Mouse (Mus musculus): ENCODE measurements around the gene Zfp648. TPM values are rescaled to one million over a fixed set of nuclear protein-coding genes. Genes with fewer than 3 reads are reported as not detected.

Zfp648 gene
- not detected in 2 replicates for polyA plus RNA-seq (2015; fragmentation: Nextera tagmentation; extraction: Ambion mirVana)

DNA sequence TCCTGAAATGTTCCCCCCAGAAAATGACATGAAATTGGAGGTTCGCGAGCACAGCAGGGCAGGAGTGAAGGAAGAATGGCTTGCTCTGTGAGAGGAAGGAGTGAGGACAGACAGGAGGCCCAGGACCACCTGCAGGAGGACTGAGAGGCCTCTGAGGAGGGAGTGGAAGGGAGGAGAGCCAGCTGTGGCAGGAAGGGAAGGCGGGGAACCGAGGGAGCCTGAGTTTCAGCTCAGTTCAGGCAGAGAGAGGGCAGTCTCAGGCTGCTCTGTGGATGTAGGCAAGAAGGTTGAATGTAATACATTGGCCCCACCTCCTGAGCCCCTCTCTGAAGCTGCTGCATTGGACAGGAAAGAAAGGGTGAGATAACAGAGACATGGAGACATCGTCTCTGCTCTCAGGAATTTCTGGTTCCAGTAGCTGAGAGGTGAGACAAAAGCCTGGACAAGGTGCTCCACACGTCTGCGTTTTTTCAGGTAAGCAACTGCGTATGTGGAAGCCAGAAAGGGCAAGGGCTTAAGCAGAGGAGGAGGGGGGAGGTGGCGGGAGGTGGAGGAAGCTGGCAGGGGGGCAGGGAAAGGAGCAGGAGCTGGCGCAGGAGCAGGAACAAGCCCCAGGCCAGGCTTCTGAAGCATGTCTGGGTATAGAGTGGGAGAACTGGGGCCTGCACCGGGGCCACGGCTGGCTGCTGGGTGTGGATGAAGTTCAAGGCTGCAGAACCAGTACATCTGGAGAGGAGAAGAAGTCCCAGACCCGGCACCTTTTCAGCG, at the start of gene Zfp648:
TSS of gene Zfp648 (plus strand) at position 233 of the 768 bp plus-strand sequence.
- TF ChIP-seq EP300 (IDR thresholded peaks at IDR 0.05; ENCODE audit: low read depth) = no peak
- no peak for TF ChIP-seq CTCF (IDR thresholded peaks at IDR 0.05; ENCODE audit: low read depth)
- 39% methylated on average over 14 of the region's 14 CpGs for WGBS (ENCODE audit: insufficient replicate concordance)

GRCm38 (mm10) chr1:154152539-154152938, 48.4 kb upstream of the Zfp648 start:
- peak; percentile 54 for TF ChIP-seq CTCF (IDR thresholded peaks at IDR 0.05; ENCODE audit: low read depth)
- no peak for TF ChIP-seq EP300 (IDR thresholded peaks at IDR 0.05; ENCODE audit: low read depth)
- ATAC-seq (no peak), DNase-seq (no peak)

More for the DNA sequence above, at the start of gene Zfp648:
- Histone ChIP-seq H3K36me3 (replicated peaks; ENCODE audit: insufficient read depth, low read length) (no peaks in the 10 kb centered on the region), H3K4me2 (ENCODE audit: low read depth, low read length) (no peak within 1 kb of the TSS), H3K9me3 (ENCODE audit: low read length) (no peaks in the 10 kb centered on the region), H3K4me3 (ENCODE audit: low read depth, low read length) (no peak within 1 kb of the TSS), H3K4me1 (ENCODE audit: insufficient read depth) (no peaks in the 10 kb centered on the region), H3K27ac (ENCODE audit: low read depth) (no peak within 1 kb of the TSS), H3K9ac (replicated peaks) (no peak within 1 kb of the TSS), H3K27me3 (ENCODE audit: insufficient read depth, low read length) (peaks cover 32% of the 10 kb centered on the region)
- no peak for ATAC-seq
- no peak for DNase-seq

DNA sequence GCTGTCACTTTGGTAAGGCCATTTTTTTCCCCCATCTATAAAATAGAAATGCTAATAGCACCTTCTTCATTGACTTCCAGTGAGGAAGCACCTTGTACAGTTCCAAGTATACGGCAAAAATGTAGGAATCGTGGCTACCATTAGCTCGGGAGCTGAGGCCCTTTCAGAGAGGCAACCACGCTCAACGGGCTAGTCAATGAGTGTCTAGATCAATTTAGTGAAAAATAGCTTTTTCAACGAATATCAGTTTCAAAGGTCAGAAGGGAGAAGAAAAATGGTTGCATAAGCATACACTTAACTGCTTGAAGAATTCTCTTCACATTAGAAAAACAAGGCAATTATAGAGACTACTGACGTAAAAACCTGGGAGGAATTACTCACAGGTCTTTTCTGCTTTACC, 47.2 kb upstream of the Zfp648 start:
- 65% methylated on average over 7 of the region's 7 CpGs for WGBS (ENCODE audit: insufficient replicate concordance)
- H3K4me3 ChIP-seq (ENCODE audit: low read depth, low read length) = no peak overlapping the region
- no peak overlapping the region for H3K27ac ChIP-seq (ENCODE audit: low read depth)
- H3K4me2 ChIP-seq (ENCODE audit: low read depth, low read length) = no peak overlapping the region
- H3K27me3 ChIP-seq (ENCODE audit: insufficient read depth, low read length) = no peaks in the 10 kb centered on the region
- TF ChIP-seq EP300 (IDR thresholded peaks at IDR 0.05; ENCODE audit: low read depth) = no peak
- no peak for TF ChIP-seq CTCF (IDR thresholded peaks at IDR 0.05; ENCODE audit: low read depth)
- no peaks in the 10 kb centered on the region for H3K9me3 ChIP-seq (ENCODE audit: low read length)
- peaks cover 2% of the 10 kb centered on the region; the same call in 1 of the 2 replicates for H3K4me1 ChIP-seq (ENCODE audit: insufficient read depth)
- no peaks in the 10 kb centered on the region for H3K36me3 ChIP-seq (replicated peaks; ENCODE audit: insufficient read depth, low read length)
- H3K9ac ChIP-seq (replicated peaks) = no peak overlapping the region
- ATAC-seq (no peak), DNase-seq (no peak)

More at GRCm38 (mm10) chr1:154152539-154152938, 48.4 kb upstream of the Zfp648 start:
- Histone ChIP-seq H3K4me1 (ENCODE audit: insufficient read depth) (peaks cover 2% of the 10 kb centered on the region; the same call in 1 of the 2 replicates), H3K9me3 (ENCODE audit: low read length) (no peaks in the 10 kb centered on the region), H3K4me2 (ENCODE audit: low read depth, low read length) (no peak overlapping the region), H3K4me3 (ENCODE audit: low read depth, low read length) (no peak overlapping the region), H3K27me3 (ENCODE audit: insufficient read depth, low read length) (no peaks in the 10 kb centered on the region), H3K9ac (replicated peaks) (no peak overlapping the region), H3K27ac (ENCODE audit: low read depth) (no peak overlapping the region), H3K36me3 (replicated peaks; ENCODE audit: insufficient read depth, low read length) (no peaks in the 10 kb centered on the region)
- WGBS (ENCODE audit: insufficient replicate concordance) = 65% methylated on average over 1 of the region's 1 CpGs

- ATAC-seq (peak; percentile 50), DNase-seq (no peak)
- 71% methylated on average over 14 of the region's 14 CpGs for WGBS (ENCODE audit: insufficient replicate concordance)
These were observed 44.6 kb upstream of the Zfp648 start for GRCm38 (mm10) chr1:154156177-154157062.

GRCm38 (mm10) chr1:154157131-154157530, 43.9 kb upstream of the Zfp648 start:
- TF ChIP-seq EP300 (IDR thresholded peaks at IDR 0.05; ENCODE audit: low read depth) = no peak
- no peak for TF ChIP-seq CTCF (IDR thresholded peaks at IDR 0.05; ENCODE audit: low read depth)
- no peak overlapping the region for H3K27ac ChIP-seq (ENCODE audit: low read depth)
- H3K27me3 ChIP-seq (ENCODE audit: insufficient read depth, low read length) = no peaks in the 10 kb centered on the region
- no peaks in the 10 kb centered on the region for H3K9me3 ChIP-seq (ENCODE audit: low read length)
- no peak overlapping the region for H3K4me2 ChIP-seq (ENCODE audit: low read depth, low read length)
- no peak overlapping the region for H3K9ac ChIP-seq (replicated peaks)
- DNase-seq = no peak
- ATAC-seq = no peak
- no peaks in the 10 kb centered on the region for H3K36me3 ChIP-seq (replicated peaks; ENCODE audit: insufficient read depth, low read length)
- H3K4me1 ChIP-seq (ENCODE audit: insufficient read depth) = 0 out of 2 replicates have a peak, but pooled peaks cover 2% of the 10 kb centered on the region
- no peak overlapping the region for H3K4me3 ChIP-seq (ENCODE audit: low read depth, low read length)
- WGBS (ENCODE audit: insufficient replicate concordance) = 48% methylated on average over 4 of the region's 4 CpGs

More at GRCm38 (mm10) chr1:154156177-154157062, 44.6 kb upstream of the Zfp648 start:
- H3K36me3 ChIP-seq (replicated peaks; ENCODE audit: insufficient read depth, low read length) = no peaks in the 10 kb centered on the region
- H3K9ac ChIP-seq (replicated peaks) = no peak overlapping the region
- H3K9me3 ChIP-seq (ENCODE audit: low read length) = no peaks in the 10 kb centered on the region
- TF ChIP-seq CTCF (IDR thresholded peaks at IDR 0.05; ENCODE audit: low read depth) (no peak), EP300 (IDR thresholded peaks at IDR 0.05; ENCODE audit: low read depth) (no peak)
- H3K27me3 ChIP-seq (ENCODE audit: insufficient read depth, low read length) = no peaks in the 10 kb centered on the region
- 0 out of 2 replicates have a peak, but pooled peaks cover 2% of the 10 kb centered on the region for H3K4me1 ChIP-seq (ENCODE audit: insufficient read depth)
- H3K27ac ChIP-seq (ENCODE audit: low read depth) = no peak overlapping the region
- H3K4me2 ChIP-seq (ENCODE audit: low read depth, low read length) = no peak overlapping the region
- H3K4me3 ChIP-seq (ENCODE audit: low read depth, low read length) = no peak overlapping the region

GRCm38 (mm10) chr1:154167696-154168095, 33.3 kb upstream of the Zfp648 start:
- TF ChIP-seq CTCF (IDR thresholded peaks at IDR 0.05; ENCODE audit: low read depth) (no peak), EP300 (IDR thresholded peaks at IDR 0.05; ENCODE audit: low read depth) (no peak)
- Histone ChIP-seq H3K27me3 (ENCODE audit: insufficient read depth, low read length) (no peaks in the 10 kb centered on the region), H3K4me1 (ENCODE audit: insufficient read depth) (no peaks in the 10 kb centered on the region), H3K27ac (ENCODE audit: low read depth) (no peak overlapping the region), H3K9me3 (ENCODE audit: low read length) (no peaks in the 10 kb centered on the region), H3K9ac (replicated peaks) (no peak overlapping the region), H3K4me3 (ENCODE audit: low read depth, low read length) (no peak overlapping the region), H3K36me3 (replicated peaks; ENCODE audit: insufficient read depth, low read length) (no peaks in the 10 kb centered on the region), H3K4me2 (ENCODE audit: low read depth, low read length) (no peak overlapping the region)
- WGBS (ENCODE audit: insufficient replicate concordance) = 73% methylated on average over 6 of the region's 6 CpGs
- DNase-seq = no peak
- no peak for ATAC-seq
